Mouse (Mus musculus) retina, adult 2 months (tissue): ENCODE measurements at regions not wholly inside any gene's neighbourhood (a gene's known extent, or its start where the extent isn't known, plus 50 kb on each side); places are given as distances from the start of the nearest gene placed in this dataset.

Experiments used
- DNase-seq: peaks from one replicate; pipeline ENCODE4 v3.0.0-alpha.2; 2012; ENCODE audit warnings: low read depth, low spot score

DNA sequence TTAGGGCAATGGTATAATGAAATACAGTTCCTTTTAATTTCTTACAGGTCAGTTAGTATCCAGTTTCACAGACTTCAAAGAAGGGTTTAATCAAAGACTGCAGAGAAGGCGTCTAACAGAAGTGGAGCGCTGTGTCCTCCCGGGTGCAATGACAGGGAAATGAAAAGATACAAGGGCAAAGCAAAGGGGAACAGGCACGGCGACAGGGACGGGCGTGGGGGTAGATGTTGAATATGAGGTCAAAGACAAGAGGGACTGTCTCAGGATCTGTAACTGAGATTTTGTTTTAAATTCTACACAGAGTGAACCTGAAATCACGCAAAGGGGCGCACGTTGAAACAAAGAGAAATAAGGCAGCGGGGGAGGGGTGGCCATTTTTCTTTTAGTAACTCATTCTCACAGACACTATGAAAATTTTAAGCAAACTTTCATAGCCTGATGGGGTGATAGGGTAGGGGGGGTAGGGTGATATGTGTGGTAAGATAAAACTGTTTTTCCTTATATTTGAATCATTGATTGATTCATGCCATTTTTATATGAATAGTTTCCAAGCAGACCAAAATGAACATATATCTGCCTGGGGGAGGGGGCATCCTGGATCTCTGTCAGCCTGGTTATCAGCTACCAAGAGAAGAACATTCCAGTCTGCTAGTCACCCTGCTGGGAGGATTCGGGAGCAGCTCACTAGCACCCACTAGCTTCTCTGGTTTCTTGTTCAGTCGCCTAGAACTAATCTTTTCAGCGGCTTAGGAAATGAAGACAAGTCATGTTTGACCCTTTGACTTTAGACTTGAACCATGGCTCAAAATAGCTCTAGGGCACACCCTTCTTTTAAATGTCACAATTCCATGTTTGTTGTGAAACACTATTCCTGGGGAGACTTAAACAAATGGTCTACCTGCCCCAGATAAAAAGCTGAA lies 139.1 kb upstream of the Map3k7 start:
- DNase-seq: no peak

DNA sequence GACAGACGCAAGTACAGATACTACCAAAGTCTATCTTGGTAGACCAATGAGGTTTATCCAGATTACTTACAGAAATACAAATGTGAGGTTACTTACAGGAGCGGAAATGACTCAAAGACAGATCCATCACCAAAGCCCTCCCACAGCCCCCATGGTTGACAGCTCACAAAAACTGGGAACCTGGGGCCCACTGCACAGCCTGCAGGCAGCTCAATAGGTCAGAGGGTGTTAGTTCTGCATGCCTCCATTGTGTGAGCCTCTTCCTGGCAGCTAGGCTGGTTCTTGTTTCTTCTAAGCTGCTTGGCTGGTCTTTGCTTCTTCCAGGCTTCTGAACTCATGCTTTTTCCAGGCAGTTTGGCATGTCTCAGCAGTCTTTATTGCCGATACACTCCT lies 138.5 kb upstream of the Map3k7 start:
- no peak for DNase-seq

DNA sequence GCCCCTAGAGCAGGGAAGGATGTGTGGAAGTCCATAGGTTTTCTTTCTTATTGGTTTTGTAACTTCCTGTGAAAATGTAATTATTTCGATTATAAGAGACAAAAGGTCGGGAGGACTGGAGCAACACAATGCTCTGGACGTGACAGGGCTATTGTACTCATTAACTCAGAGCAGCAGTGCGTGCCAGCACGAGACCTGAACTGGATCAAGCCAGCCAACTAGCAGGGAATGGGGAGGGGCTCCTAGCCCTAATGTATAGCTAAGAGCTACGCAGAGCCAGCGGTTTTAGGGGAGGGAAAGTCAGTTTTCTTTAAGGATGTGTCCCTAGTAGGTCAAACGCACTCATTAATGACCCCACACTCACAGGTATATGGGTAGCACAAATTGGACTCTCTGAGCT lies 137.2 kb upstream of the Map3k7 start:
- DNase-seq: no peak

DNA sequence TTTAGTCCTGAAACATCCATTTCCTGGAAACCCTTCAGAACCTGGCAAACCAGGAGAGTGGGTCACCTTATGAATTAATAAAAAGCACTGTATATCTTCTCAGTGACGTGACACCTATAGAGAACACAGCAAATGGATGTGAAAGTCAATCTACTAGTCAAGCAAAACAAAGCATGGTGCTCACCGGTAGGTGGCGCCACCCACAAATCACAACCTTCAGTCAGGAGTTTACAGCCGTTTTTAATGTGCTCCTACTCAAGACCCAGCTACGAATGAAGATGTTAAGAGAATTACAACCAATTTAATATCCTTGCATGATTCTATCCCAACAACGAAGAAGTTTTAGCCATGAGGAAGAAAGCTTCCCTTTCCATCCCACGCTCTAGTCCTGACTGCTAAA lies 136.6 kb upstream of the Map3k7 start:
- no peak for DNase-seq

DNA sequence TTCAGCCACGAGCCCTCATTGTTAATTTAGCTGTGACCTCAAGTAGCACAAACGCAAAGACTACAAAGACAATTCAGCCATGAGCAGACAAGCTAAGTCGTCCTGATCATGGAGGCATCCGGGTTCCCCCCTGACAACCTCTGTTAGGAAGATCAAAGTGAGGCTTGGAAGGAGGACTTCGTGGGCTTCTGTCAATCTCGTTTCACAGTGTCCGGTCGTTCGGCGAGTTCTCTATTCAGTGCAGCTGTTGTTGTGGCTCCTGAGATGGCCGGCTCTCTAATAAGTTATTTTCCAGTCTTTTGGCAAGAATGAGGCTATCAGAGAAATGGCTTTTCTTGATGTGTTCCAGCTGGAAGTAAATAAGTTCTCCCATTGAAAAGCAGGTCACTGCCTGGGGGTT lies 133.7 kb upstream of the Map3k7 start:
- no peak for DNase-seq

DNA sequence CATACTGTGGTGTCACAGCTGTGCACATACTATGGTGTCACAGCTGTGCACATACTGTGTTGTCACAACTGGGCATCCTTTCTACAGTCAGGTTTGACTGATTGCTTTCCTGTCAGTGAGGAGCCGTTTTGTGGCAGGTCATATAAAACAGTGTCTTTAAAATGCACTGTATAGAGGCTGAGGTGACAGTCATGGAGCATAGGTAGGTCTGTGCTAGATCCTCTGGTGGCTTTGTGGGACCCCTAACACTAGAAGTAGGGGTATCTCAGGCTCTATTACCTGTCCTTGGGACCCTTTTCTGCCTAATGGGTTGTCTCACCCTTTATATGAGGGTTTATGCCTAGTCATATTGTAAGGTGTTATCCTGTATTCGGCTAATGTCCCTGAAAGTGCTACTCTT lies 132.4 kb upstream of the Map3k7 start:
- DNase-seq: no peak

DNA sequence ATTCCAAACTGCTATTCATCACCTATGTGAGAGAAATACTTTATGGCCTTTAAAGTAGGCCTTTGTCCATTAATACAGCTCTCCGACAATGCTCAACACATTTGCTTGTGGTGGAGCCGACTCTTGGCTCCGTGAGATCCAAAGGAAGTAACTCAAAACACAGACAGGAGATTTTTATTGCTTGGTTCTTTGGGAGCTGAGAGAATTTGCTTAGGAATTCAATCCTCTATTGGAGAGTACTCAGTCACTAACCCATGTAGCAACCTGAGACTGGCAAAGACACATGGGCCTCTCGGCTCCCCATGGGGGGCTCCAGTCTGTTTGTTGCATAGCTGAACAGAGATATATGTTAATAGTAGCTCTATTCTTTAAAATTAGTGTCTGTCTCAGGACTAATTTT lies 130.1 kb upstream of the Map3k7 start:
- no peak for DNase-seq

DNA sequence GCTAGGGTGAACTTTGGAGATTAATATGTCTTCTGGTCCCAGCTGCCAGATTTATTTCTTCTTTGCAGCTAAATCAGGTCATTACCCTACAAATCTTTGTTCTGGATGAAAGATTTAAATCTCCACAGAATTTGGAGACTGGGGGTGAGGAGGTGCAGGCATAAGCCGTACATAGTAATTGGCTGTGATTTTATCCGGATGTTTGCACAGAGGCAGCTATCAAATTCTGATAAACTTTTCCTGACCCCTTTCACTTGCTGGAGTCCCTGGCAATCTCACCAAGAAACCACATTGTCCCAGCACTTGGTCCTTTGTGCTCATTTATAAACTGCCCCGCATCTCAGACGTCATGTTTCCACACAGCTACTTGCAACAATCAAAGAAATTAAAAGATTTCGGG lies 128.8 kb upstream of the Map3k7 start:
- DNase-seq: no peak

DNA sequence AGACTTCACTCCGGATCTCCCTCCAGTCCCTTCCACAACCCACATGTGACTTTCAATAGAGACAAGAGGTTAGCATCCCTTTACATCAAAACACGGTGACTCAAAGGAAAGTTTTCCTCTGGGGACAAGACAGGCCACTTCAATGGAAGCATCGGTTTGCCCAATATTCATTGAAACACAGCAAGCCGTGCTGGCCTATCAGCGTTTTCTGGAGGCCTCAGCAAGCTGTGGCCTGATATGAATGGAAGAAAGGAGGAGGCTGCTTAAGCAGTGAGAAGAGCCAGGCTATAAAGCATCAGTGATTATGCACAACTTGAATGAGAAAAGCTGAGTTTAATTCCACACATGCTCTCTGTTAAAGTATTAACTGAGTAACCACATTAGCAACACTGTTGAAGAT lies 125.3 kb upstream of the Map3k7 start:
- DNase-seq: no peak

DNA sequence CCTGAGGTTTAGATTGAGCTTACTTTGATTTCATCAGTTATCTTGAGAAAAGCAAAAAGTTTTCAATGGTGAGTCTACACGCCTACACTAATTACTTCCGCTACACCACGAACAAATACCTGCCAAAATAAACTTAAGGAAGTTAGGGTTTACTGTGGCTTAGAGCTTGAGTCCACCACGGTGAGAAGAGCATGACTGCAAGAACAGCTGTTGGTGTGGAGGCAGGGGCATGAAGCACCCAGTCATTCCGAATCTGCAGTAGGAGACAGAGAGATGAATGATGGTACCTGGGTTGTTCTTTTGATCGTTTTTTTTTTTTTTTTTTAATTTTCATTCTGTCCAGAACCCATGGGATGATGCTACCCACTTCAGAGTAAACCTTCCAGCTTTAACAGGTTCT lies 114.1 kb upstream of the Map3k7 start:
- DNase-seq: no peak

DNA sequence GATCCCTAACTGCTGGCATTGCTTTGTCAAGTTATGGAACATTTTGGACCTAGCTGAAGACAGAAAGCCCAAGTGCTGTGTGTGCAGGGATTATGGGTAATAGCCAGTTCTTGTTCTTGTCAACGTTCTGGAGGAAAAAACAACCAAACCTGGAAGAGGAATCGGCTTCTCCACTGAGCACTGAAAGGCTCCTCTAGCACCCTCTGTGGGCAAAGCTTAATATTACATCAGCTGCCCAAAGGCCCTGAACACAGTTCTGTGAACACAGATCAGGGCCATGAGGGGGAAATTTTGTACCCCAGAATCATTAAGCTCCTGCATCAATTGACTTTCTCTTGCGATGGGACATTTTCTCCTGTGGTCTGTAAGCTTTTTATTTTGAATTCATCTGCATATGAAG lies 112.9 kb upstream of the Map3k7 start:
- DNase-seq: no peak

DNA sequence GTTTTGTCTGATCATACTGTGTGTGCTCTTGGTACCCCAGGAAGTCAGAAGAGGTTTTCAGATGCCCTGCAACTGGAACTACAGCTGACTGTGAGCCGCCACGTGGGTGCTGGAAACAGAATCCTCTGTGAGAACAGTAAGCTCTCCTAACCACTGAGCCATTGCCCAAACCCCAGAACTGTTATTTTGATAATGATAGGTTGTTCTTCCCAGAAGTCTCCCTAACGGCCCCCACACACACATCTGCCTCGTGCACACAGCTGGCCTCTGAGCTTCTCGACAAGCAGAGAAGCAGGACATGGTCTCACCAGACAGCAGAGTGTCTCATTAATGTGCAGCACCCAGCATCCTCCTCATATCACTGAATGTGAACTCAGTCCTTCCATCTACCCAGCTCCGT lies 110.0 kb upstream of the Map3k7 start:
- DNase-seq: no peak

DNA sequence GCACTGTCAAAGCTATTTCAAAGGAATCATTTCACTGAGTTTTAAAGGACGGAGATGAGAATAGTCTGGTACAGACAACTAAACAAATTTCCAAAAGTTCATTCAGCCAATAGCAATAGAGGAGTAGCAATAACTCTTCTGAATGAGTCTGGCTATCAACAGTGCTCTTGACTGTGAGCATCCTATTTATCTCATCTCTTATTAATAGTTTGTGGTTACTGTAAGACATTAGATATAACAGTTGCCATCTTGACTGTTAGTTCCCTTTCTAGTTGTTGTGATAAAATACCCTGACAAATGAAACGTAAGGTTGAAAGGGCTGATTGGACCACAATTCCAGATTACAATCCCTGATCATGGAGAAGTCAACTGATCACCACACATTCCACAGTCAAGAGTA lies 103.5 kb upstream of the Map3k7 start:
- no peak for DNase-seq

DNA sequence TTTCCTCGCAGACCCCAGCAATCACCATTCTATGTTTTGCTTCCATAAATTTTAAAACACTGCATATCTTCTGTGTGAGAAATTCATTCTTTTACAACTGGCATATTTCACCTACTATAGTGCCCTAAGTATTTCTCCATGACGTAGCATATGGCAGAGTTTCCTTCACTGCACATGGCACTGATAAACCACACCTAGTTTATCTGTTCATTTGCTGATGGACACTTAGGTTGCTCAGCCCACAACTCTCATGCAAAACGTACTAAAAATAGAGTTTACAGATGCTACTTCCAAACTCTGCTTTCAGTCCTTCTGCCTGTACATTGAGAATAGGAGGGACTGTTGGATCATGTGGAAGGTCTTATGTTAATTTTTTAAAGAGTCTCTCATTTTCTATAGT lies 102.7 kb upstream of the Map3k7 start:
- DNase-seq: no peak

DNA sequence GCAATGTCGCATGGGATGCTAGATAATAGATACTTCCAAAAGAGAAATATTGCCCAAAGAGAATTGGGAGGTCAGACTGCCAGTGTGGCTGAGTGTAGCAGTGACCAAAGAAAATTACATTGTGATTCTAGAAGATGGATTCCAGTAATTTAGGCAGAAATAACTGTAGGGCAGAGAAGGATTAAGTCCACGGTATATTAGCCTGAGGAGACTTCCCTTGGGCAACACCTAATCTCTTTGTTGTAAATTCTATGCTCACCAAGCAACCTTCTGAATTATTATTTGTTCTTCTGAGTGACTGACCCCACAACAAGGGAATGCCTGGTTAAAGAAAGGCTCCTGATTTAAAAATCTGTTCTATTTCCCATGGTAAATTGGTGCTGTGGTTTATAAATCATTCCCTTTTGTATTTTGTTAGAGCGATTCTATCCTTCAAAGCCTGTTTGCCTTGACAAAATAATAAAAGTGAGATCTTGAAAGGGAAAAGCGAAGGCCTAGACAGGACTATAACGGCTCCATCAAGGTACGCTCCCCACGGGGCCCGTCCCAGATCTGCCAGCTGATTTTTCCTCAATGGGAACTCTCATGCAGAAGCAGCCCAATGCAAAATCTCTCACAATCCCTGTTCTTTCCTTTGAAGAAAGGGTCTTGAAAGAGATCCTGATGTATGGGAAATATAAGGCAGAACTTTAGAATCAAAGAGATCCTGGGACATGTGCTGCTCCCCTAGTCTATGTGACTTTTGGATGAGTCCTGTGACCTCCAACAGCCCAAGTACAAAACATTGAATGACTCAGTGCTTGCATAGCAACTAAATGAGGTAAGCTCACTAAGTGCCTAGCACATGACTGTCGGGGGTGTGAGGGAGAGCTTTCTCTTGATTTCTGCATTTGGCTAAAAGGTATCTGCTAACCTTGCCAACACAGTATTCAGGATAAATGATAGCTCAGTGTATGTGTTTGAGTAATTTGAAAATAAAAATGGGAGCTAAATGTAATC lies 90.6 kb upstream of the Map3k7 start:
- no peak for DNase-seq

DNA sequence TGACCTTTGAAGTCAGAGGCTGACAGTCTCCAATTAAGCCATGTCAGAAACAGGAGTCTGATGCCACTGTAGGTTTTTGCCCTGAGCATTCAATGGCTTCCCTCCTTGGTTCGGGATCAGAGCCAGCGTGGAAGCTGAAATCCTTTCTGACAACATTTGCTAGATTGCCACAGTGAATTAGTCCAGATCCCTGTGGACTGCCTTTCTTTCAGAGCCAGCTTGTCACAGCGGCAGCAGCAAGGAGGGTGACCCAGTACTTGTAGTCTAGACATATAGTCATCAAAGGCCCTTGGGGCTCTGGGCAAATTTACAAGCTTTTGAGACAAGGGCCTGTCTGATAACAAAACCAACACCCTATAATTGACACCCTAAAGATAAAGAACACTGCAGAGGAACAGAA lies 86.5 kb upstream of the Map3k7 start:
- no peak for DNase-seq

DNA sequence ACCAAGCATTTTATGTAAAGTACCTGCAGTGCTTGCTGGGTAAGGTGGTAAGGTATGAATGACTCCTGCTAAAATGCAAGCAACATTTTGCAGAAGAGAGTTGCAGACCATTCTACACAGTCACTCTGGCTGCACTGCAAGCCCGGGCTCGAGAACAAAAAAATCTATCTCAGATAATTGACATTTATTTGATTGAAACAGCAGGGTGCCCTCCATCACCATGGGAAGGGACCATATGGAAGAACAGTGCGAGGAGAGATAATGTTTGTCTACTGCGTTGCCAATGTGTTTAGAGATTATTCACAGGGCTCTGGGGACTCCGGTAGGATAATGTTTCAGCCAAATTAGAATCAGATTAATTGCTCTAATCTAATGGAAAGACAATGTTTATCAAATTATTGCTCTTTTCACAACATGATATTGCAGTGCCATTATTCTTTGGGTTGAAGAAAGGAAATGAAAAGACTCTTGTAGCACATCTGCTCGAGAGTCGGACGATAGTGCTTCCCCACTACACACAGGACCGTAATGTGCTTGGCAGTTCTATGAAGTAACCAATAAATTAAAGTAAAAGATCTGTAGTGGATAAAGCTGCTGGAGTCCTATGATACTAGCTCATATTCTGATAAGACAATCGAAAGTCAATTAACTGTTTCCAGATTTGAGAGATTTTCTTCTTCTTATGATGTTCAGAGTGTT lies 85.3 kb upstream of the Map3k7 start:
- DNase-seq: no peak

DNA sequence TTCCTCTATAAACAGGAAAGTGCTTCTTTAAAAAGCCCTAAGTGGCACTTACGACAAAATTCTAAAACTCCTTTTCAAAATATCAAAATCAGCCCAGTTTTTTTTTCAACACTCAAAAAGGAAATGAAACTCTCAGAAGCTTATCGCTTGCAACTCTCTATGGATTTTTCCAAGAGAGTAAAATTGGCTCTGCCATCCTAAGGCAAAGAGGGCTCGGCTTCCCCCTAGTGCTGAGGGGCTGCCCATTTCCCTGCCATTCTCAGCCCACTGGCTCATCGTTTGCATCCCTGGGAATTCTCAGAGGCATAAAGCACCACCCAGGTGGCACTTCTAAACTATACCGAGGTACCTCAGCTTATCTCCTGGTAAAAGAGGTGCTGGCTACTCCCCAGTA lies 84.7 kb upstream of the Map3k7 start:
- DNase-seq: no peak

DNA sequence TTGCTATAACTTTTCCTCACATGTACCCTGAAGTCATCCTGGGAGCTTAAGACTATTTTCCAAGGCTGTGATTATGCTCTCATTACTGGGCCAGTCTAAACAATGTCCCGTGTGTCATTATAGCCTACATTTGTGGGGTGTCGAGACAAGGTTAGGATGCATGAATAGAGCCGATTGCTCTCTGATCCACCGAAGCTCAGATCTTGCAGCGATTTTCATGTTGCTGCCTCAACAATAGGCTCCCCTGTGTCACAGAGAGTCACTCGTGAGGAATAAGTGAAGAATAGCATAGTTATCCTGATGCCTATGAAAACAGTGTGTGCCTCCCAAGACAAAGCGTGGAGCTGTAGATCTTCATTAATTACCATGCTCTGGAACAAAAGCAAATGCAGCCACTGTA lies 83.7 kb upstream of the Map3k7 start:
- DNase-seq: no peak

DNA sequence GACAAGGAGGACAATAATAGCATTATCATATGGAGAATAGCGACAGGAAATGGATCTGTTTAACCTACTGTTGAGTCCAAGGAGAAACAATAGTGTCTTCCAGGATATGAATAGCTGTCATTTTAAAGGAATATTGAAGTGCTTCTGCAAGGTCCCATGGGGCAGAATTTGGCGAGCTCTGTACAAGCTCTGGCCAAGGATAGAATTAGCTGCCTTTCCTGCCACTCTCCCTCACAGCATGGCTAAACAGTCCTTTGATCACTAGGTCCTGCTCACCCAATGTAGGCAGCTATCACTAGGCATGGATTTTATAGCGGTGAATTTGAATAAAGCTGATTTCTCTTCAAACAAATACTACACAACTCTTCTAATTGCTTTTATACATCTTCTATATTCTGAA lies 74.2 kb upstream of the Map3k7 start:
- no peak for DNase-seq

DNA sequence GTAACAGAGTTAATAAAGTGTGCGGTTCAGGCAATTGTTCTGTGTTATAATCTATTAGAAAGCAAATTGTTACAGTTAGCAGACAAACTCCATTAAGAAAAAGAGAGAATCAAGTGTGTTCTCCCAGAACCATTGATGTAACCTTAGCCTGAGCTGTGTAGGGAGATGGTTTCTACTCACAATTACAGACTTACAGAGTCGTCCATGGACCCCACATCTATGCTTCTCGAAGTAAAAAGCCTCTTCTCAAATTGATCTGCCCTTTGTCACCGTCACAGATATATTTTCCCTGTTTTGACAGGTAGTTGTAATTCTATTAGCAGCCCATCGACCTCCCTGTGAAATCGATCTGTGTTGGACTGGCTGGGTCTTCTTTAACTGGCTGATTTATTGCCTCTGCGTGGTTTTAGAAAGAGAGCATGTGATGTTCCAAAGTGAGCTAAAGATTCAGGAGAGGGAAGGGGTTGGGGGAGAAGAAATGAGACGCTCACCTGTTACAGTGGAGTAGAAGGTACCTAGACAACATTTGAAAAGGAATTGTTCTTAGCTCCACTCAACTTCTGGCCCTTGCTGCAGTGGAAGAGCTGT lies 54.7 kb upstream of the Map3k7 start:
- DNase-seq: no peak
